Mouse (Mus musculus) CD4-positive, CD25-positive, alpha-beta regulatory T cell (primary cell): ENCODE results near the gene Gm1673. TPM values are rescaled to one million over a fixed set of nuclear protein-coding genes. Genes with fewer than 3 reads are reported as not detected.

ENCODE experiments used
- polyA plus RNA-seq: library from polyadenylated mRNA; unstranded; fragments of 100-300 nt; shearing (Covaris generic); gene quantifications from one replicate; pipeline ENCODE4 v1.2.1, GENCODE M21; 2017

Gene Gm1673
- polyA plus RNA-seq: 0.59 TPM

DNA sequence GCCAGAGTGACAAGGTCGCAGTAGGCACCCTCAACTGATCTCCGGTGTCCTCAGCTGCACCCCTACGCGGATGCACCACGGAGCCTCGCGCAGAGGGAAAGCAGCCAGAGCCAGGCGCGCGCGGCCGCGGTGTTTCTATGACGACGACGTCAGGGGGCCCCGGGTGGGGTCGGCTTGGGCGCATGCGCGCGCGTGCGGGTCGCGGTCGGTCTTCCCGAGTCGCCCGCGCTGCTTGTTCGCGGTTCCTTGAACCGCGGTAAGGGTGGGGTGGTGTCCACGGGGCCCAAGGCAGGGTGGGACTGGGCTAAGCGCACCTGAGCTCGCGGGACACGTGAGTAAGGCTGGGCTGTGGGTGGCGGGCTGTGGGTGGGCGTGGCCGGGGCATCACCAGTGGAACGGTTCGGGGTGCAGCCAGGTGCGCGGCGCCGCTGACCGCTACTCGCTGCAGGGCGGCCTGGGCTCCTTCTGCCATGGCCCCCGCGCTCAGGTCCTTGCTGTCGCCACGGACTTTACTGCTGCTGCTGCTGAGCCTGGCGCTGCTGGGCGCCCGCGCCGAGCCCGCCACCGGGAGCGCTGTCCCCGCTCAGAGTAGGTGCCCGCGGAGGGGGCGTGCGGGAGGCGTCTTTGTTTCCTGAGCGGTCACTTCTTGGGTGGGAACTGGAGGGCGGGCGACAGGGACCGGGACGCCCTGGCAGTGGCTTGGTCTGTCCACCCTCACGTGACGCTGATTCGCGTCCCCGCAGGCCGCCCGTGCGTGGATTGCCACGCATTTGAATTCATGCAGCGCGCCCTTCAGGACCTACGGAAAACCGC, at the start of gene Gm1673:
Gene Gm1673, plus strand, starts transcription at position 125 of the 813 bp plus-strand sequence.

GRCm38 (mm10) chr5:33936120-33936707, 47.0 kb upstream of the Gm1673 start, which contains the start of gene Nelfa:
Nelfa (minus strand) TSS chr5:33936413.

DNA sequence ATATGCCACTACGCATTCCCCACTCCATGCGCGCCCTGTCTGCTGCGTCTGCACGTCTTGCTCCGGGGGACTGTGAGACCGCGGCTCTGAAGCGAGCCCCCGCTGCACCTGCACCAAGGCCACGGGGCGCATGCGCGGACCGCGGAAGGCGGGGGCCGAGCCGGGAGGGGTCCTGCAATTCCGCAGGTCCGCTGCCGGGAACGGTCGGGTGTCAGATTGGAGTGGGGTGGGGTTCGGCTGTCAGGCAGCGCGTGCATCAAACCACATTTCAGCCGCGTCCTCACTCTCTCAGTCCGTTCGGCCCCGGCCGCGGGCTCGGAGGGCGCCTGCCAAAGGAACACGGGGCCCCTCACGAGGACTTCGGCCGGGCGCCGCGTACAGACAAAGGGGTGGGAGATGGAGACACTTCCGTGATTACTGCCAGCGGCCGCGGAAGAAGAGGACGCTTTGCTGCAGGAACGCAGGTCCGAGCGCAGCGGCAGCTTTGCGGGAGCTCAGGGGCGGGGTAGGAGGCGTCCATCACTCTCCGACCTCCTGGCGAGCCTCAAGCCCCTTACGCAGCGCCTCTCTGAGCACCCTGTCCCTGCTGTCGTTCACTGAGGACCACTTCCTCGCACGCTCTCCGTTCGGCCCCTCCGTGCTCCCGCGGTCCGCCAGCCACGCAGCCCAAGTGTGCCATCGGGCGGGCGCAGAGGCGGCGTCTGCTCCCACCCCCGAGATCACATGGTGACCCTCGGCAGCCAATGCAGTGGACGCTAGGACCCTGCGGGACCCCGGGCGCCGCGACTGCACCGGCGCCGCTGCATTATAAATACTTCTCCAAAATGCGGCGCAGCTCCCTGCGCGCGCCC, 12.8 kb downstream of the Gm1673 start, which contains the start of gene Nat8l:
Gene Nat8l, plus strand, starts transcription at position 142 of the 851 bp plus-strand sequence.

Other genes starting within 250 kb of the Gm1673 start
- 127 TPM for gene Letm1, start 200.6 kb upstream of the Gm1673 start, polyA plus RNA-seq
- 22.4 TPM for gene Nsd2, start 162.7 kb upstream of the Gm1673 start, polyA plus RNA-seq
- gene Nelfa, start 47.0 kb upstream of the Gm1673 start, polyA plus RNA-seq: 49.0 TPM
- not detected for gene Nat8l, start 12.6 kb downstream of the Gm1673 start, polyA plus RNA-seq
- gene Poln, start 186.0 kb downstream of the Gm1673 start, polyA plus RNA-seq: 1.4 TPM
- 66.5 TPM for gene Haus3, start 186.1 kb downstream of the Gm1673 start, polyA plus RNA-seq
- gene Mxd4, start 204.3 kb downstream of the Gm1673 start, polyA plus RNA-seq: 82.4 TPM